Mouse (Mus musculus) lung, embryonic 15.5 days (tissue): Measurements from ENCODE around the gene Gm4498. TPM values are rescaled to one million over a fixed set of nuclear protein-coding genes. Genes with fewer than 3 reads are reported as not detected.
"Not testable (repeated sequence)": the region's sequence is repeated elsewhere in the genome, so short reads cannot be mapped to it uniquely, and the experiment has no call there.

Experiments used
- ATAC-seq: fragments of 200-750 bp; cut with Nextera tagmentation; 2 replicates; pipeline ENCODE4 v1.8.0; 2017; ENCODE audit warnings: moderate number of reproducible peaks, borderline replicate concordance; ENCODE audit not compliant: low FRiP score, low TSS enrichment; ENCODE audit errors: extremely low read depth
- H3K27ac ChIP-seq: fragments of 300-500 bp; sonication (generic); 2 replicates; pipeline ENCODE4 v1.5.1; 2015; ENCODE audit warnings: moderate library complexity, mild to moderate bottlenecking, inconsistent platforms
- H3K27me3 ChIP-seq: fragments of 300-500 bp; sonication (generic); 2 replicates; pipeline ENCODE4 v1.6.1; 2015; ENCODE audit warnings: inconsistent platforms
- H3K36me3 ChIP-seq: fragments of 300-500 bp; sonication (generic); 2 replicates; pipeline ENCODE4 v1.6.1; 2015; ENCODE audit warnings: inconsistent platforms
- H3K4me1 ChIP-seq: fragments of 300-500 bp; sonication (generic); 2 replicates; pipeline ENCODE4 v1.6.1; 2015; ENCODE audit warnings: inconsistent platforms
- H3K4me2 ChIP-seq: fragments of 300-500 bp; sonication (generic); 2 replicates; pipeline ENCODE4 v1.6.1; 2015; ENCODE audit warnings: inconsistent platforms, mild to moderate bottlenecking, moderate library complexity
- H3K4me3 ChIP-seq: fragments of 300-500 bp; sonication (generic); 2 replicates; pipeline ENCODE4 v1.5.1; 2015; ENCODE audit warnings: mild to moderate bottlenecking, inconsistent platforms
- H3K9ac ChIP-seq: fragments of 300-500 bp; sonication (generic); 2 replicates; pipeline ENCODE4 v1.6.1; 2015; ENCODE audit warnings: inconsistent platforms
- H3K9me3 ChIP-seq: fragments of 300-500 bp; sonication (generic); 2 replicates; pipeline ENCODE4 v1.6.1; 2016; ENCODE audit warnings: inconsistent platforms
- WGBS: fragments of 180-500 bp; shearing (Covaris S2); methylation state at CpG from one replicate; pipeline ENCODE4 v1.1.7; 2015; 5-methylcytosine and 5-hydroxymethylcytosine counted together
- polyA plus RNA-seq: library from polyadenylated mRNA; unstranded; fragments of >200 nt; fragmentation: Nextera tagmentation; extraction: Ambion mirVana; gene quantifications from 2 replicates; pipeline ENCODE4 v1.2.1, GENCODE M21; 2015

The Gm4498 gene
- polyA plus RNA-seq, result not detected in 2 replicates

DNA sequence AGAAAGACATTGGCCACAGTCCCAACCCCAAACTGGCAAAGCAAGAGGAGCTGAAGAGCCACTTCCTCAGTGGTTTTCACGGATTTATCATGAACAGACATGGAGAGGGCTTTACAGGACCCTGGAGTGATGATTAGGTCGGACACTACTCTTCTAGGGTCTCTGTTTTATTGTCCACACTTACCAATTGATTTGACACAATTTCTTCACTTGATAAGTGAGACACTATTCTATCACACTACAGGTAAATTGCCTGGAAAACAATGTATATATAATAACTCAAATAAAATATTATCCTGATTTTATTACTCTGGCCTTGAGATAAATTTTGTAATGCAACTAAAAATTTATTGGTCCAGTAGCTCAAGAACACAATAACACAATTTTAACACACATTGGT lies at the start of gene Gm4498:
Gene Gm4498 (minus strand): TSS at position 101 of the 400 bp plus-strand sequence.
- H3K36me3 ChIP-seq, H3K27ac ChIP-seq, H3K9me3 ChIP-seq, H3K4me2 ChIP-seq, H3K4me3 ChIP-seq, H3K4me1 ChIP-seq, ATAC-seq, H3K27me3 ChIP-seq, H3K9ac ChIP-seq: not testable (repeated sequence)
- WGBS, result no CpG with 5 or more reads among the region's 2 CpGs

DNA sequence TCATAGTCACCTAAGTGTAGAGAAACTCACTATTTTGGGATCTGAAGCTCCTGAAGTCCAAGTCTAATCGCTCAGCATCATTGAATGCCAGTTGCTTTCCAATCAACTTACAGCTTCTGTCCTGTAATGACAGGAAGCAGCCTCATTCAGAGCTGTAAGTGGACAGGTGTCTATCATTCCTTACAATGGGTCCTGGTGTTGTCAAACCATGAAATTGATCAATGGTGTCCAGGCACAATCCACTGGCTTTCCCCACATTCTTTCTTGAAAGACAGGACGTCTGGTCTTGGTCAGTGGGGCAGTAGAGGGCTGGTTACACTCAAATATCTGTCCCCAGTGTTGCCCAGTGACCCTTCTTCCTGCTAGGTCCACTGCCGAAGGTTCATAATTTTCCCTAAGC lies 29.1 kb upstream of the Gm4498 start, which contains the start of gene Gm5890:
Gene Gm5890 (minus strand): TSS at position 101 of the 400 bp plus-strand sequence.
- not testable (repeated sequence) for H3K36me3 ChIP-seq, H3K4me1 ChIP-seq, H3K9me3 ChIP-seq, H3K27me3 ChIP-seq, ATAC-seq, H3K27ac ChIP-seq, H3K9ac ChIP-seq, H3K4me2 ChIP-seq, H3K4me3 ChIP-seq
- no CpG with 5 or more reads among the region's 3 CpGs for WGBS

GRCm38 (mm10) chr7:20205507-20205906 lies 28.1 kb downstream of the Gm4498 start, which contains the start of gene Gm6164:
Gene Gm6164 (minus strand): TSS chr7:20205607.
- H3K9ac ChIP-seq, ATAC-seq, H3K4me3 ChIP-seq, H3K36me3 ChIP-seq, H3K27me3 ChIP-seq, H3K4me2 ChIP-seq, H3K9me3 ChIP-seq, H3K4me1 ChIP-seq, H3K27ac ChIP-seq: not testable (repeated sequence)
- no CpG with 5 or more reads among the region's 2 CpGs for WGBS

GRCm38 (mm10) chr7:20193410-20193809 lies 40.2 kb downstream of the Gm4498 start, which contains the start of gene Vmn1r95:
Gene Vmn1r95 (plus strand): TSS chr7:20193710.
- not testable (repeated sequence) for H3K9ac ChIP-seq, ATAC-seq
- WGBS, result no CpG with 5 or more reads among the region's 3 CpGs

More at GRCm38 (mm10) chr7:20193410-20193809, 40.2 kb downstream of the Gm4498 start, which contains the start of gene Vmn1r95:
- H3K27ac ChIP-seq, H3K4me3 ChIP-seq, H3K27me3 ChIP-seq, H3K9me3 ChIP-seq, H3K36me3 ChIP-seq, H3K4me2 ChIP-seq, H3K4me1 ChIP-seq: not testable (repeated sequence)

Other genes with a start within 250 kb of the Gm4498 start
- not detected in 2 replicates for gene Nlrp9b, start 242.4 kb downstream of the Gm4498 start, polyA plus RNA-seq
- gene Vmn1r91, start 134.1 kb downstream of the Gm4498 start, polyA plus RNA-seq, result not detected in 2 replicates
- gene Gm16442, start 111.2 kb downstream of the Gm4498 start, polyA plus RNA-seq, result not detected in 2 replicates
- gene Vmn1r93, start 94.7 kb downstream of the Gm4498 start, polyA plus RNA-seq, result not detected in 2 replicates
- gene Vmn1r94, start 65.5 kb downstream of the Gm4498 start, polyA plus RNA-seq, result not detected in 2 replicates
- not detected in 2 replicates for gene Vmn1r95, start 40.1 kb downstream of the Gm4498 start, polyA plus RNA-seq
- gene Gm6164, start 28.2 kb downstream of the Gm4498 start, polyA plus RNA-seq, result not detected in 2 replicates
- not detected in 2 replicates for gene Gm5890, start 29.0 kb upstream of the Gm4498 start, polyA plus RNA-seq
- not detected in 2 replicates for gene Gm4133, start 100.2 kb upstream of the Gm4498 start, polyA plus RNA-seq
- gene Gm5728, start 141.6 kb upstream of the Gm4498 start, polyA plus RNA-seq, result not detected in 2 replicates
- gene Vmn1r100, start 184.1 kb upstream of the Gm4498 start, polyA plus RNA-seq, result not detected in 2 replicates
- gene Vmn1r101, start 208.8 kb upstream of the Gm4498 start, polyA plus RNA-seq, result not detected in 2 replicates
- gene Gm10670, start 241.1 kb upstream of the Gm4498 start, polyA plus RNA-seq, result not detected in 2 replicates